Mouse (Mus musculus) ES-Bruce4 (cell line): Measurements from ENCODE around the gene Arl13b.

ENCODE experiments used
- EP300 ChIP-seq: IDR thresholded peaks from 2 replicates; pipeline ENCODE4 v1.6.1; 2011; ENCODE audit warnings: low read depth, low read length; ENCODE audit not compliant: insufficient read depth
- POLR2A ChIP-seq: IDR thresholded peaks from one replicate; pipeline ENCODE4 v1.8.1; 2011; ENCODE audit warnings: low read length; ENCODE audit not compliant: insufficient read depth

DNA sequence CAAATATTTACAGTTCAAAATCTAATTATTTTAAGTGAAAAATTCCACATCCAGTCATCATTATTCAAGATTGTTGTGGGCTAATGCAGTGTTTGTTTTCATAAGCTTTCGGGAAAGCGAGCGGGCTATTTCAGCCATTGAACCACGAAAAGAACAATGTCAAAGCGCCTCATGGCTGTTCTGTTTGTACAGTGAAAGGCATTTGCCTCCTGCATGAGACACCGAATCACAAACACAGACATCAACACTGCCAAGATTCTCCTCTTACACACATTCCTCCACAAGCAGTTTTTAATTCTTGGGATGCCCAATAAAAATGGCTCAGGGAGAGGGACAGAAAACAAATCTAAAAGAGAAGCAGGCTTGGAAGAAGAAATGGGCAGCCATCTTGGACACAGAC is 27.2 kb upstream of the Arl13b start:
- TF ChIP-seq EP300 (no peak), POLR2A (no peak)
